Mouse (Mus musculus): ENCODE measurements around the gene Kcnh4. TPM values are rescaled to one million over a fixed set of nuclear protein-coding genes. Genes with fewer than 3 reads are reported as not detected.
A peak's percentile ranks its signal among the peaks of the same experiment; 100 is the strongest.

Kcnh4 gene
- total and polyA plus RNA-seq, 2 experiments from 2014 or later, result not detected

DNA sequence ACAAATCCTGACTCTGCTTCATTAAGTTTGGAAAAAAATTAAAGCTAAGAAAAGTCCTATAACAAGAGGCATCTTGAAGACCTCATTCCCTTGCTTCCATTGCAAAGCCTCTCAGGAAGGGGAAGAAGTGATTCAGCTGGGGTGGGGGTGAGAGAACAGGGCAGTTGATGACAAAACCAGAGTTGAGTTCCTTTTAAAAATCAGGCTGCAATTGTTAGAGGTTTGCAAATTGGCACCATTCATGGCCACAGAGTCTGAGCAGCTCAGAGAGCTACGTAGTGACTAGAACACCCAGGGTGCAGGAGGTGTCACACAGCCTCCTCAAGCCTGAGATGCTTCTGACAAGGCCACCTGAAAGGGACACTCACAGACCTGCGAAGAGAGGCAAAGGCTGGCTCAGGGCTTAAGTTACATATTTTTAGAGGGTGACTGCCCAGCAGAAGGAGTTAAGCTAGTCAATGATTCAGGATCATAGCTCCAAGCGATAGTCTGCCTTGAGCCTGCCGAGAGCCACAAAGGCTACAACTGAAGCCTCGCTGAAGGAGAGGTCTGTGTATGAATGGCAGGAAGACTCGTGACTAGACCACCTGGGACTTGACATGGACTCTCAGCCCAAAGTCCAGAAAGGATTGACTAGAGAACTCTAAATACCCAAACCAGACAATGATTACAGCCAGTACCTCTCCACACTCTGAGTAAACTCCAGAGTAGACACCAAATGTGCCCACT lies 29.1 kb downstream of the Kcnh4 start:
- no peak for TF ChIP-seq CTCF (IDR thresholded peaks at IDR 0.05; ENCODE audit: low read depth)
- no peak for TF ChIP-seq EP300 (IDR thresholded peaks at IDR 0.05; ENCODE audit: low read depth)
- DNase-seq (ENCODE audit: low spot score), result no peak
- no peak overlapping the region for H3K27ac ChIP-seq (ENCODE audit: low read depth)
- no peaks in the 10 kb centered on the region for H3K9me3 ChIP-seq (replicated peaks; ENCODE audit: control insufficient read depth, low read length)
- H3K4me3 ChIP-seq (ENCODE audit: low read depth, low read length), result no peak overlapping the region
- H3K4me1 ChIP-seq (ENCODE audit: control insufficient read depth, insufficient read depth), result peaks cover 10% of the 10 kb centered on the region; the same call in 1 of the 2 replicates
- H3K36me3 ChIP-seq (replicated peaks; ENCODE audit: control insufficient read depth, insufficient read depth, low read length), result peaks cover 22% of the 10 kb centered on the region
- no peak for ATAC-seq (ENCODE audit: insufficient read depth, low read depth)
- H3K9ac ChIP-seq (replicated peaks; ENCODE audit: low read depth, low read length), result no peak overlapping the region
- no peak overlapping the region for H3K4me2 ChIP-seq (ENCODE audit: low read depth, low read length)
- 72% methylated on average over 6 of the region's 6 CpGs for WGBS
- no peaks in the 10 kb centered on the region for H3K27me3 ChIP-seq (ENCODE audit: control insufficient read depth, insufficient read depth, low read length)

GRCm38 (mm10) chr11:100729976-100730375 lies 29.8 kb downstream of the Kcnh4 start:
- Histone ChIP-seq H3K9ac (replicated peaks; ENCODE audit: low read depth, low read length) (no peak overlapping the region), H3K9me3 (replicated peaks; ENCODE audit: control insufficient read depth, low read length) (no peaks in the 10 kb centered on the region), H3K27ac (ENCODE audit: low read depth) (no peak overlapping the region), H3K27me3 (ENCODE audit: control insufficient read depth, insufficient read depth, low read length) (no peaks in the 10 kb centered on the region), H3K4me1 (ENCODE audit: control insufficient read depth, insufficient read depth) (peaks cover 13% of the 10 kb centered on the region; the same call in 1 of the 2 replicates), H3K4me3 (ENCODE audit: low read depth, low read length) (no peak overlapping the region), H3K36me3 (replicated peaks; ENCODE audit: control insufficient read depth, insufficient read depth, low read length) (peaks cover 22% of the 10 kb centered on the region), H3K4me2 (ENCODE audit: low read depth, low read length) (no peak overlapping the region)
- ATAC-seq (ENCODE audit: insufficient read depth, low read depth), result no peak
- no peak for TF ChIP-seq EP300 (IDR thresholded peaks at IDR 0.05; ENCODE audit: low read depth)
- TF ChIP-seq CTCF (IDR thresholded peaks at IDR 0.05; ENCODE audit: low read depth), result no peak
- 66% methylated on average over 4 of the region's 4 CpGs for WGBS
- DNase-seq (ENCODE audit: low spot score), result no peak

- ATAC-seq (ENCODE audit: insufficient read depth, low read depth), result no peak
- TF ChIP-seq EP300 (IDR thresholded peaks at IDR 0.05; ENCODE audit: low read depth), result no peak
Measured at GRCm38 (mm10) chr11:100728601-100729000, 31.1 kb downstream of the Kcnh4 start.

GRCm38 (mm10) chr11:100727201-100727600 lies 32.5 kb downstream of the Kcnh4 start:
- 82% methylated on average over 3 of the region's 3 CpGs for WGBS
- Histone ChIP-seq H3K9me3 (replicated peaks; ENCODE audit: control insufficient read depth, low read length) (no peaks in the 10 kb centered on the region), H3K27me3 (ENCODE audit: control insufficient read depth, insufficient read depth, low read length) (no peaks in the 10 kb centered on the region), H3K4me3 (ENCODE audit: low read depth, low read length) (no peak overlapping the region), H3K4me2 (ENCODE audit: low read depth, low read length) (no peak overlapping the region), H3K36me3 (replicated peaks; ENCODE audit: control insufficient read depth, insufficient read depth, low read length) (peaks cover 7% of the 10 kb centered on the region; the same call in 1 of the 2 replicates), H3K4me1 (ENCODE audit: control insufficient read depth, insufficient read depth) (peaks cover 33% of the 10 kb centered on the region), H3K27ac (ENCODE audit: low read depth) (no peak overlapping the region), H3K9ac (replicated peaks; ENCODE audit: low read depth, low read length) (no peak overlapping the region)
- TF ChIP-seq EP300 (IDR thresholded peaks at IDR 0.05; ENCODE audit: low read depth) (no peak), CTCF (IDR thresholded peaks at IDR 0.05; ENCODE audit: low read depth) (no peak)
- ATAC-seq (ENCODE audit: insufficient read depth, low read depth), result no peak
- no peak for DNase-seq (ENCODE audit: low spot score)

More at GRCm38 (mm10) chr11:100728601-100729000, 31.1 kb downstream of the Kcnh4 start:
- no peak overlapping the region for H3K27ac ChIP-seq (ENCODE audit: low read depth)
- H3K4me1 ChIP-seq (ENCODE audit: control insufficient read depth, insufficient read depth), result peaks cover 24% of the 10 kb centered on the region
- 85% methylated on average over 6 of the region's 6 CpGs for WGBS
- no peak for DNase-seq (ENCODE audit: low spot score)
- H3K4me2 ChIP-seq (ENCODE audit: low read depth, low read length), result no peak overlapping the region
- H3K9me3 ChIP-seq (replicated peaks; ENCODE audit: control insufficient read depth, low read length), result no peaks in the 10 kb centered on the region
- no peak overlapping the region for H3K9ac ChIP-seq (replicated peaks; ENCODE audit: low read depth, low read length)
- H3K36me3 ChIP-seq (replicated peaks; ENCODE audit: control insufficient read depth, insufficient read depth, low read length), result peaks cover 19% of the 10 kb centered on the region
- no peak overlapping the region for H3K4me3 ChIP-seq (ENCODE audit: low read depth, low read length)
- no peaks in the 10 kb centered on the region for H3K27me3 ChIP-seq (ENCODE audit: control insufficient read depth, insufficient read depth, low read length)

DNA sequence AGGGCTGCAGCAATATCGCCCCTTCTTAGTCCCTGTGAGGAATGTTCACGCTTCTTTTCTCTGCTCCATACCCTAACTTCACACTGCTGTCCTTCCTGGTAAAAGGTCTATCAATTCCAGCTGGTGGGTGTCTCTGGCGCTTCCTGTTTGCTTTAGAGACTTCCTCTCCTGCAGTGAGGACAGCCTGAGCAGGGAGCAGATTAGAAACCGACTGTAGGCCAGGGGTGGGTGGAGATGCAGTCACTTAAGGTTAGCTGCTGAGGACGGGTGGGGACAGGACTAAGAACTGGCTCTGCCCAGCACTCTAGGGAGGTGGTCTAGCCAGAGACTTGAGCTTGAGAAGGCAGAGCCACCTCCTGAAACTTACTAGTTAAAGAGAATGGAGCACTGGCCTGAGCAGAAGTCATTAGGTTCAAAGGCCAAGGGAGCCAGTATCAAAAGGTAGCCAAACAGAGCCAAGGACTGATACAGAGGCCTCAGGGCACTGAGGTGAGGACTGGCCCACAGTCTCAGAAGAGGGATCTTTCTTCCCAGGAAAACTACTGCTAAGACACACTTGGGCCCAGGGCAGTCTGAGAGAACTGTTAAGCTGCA lies 34.7 kb downstream of the Kcnh4 start:
- H3K4me2 ChIP-seq (ENCODE audit: low read depth, low read length), result no peak overlapping the region
- no peak overlapping the region for H3K9ac ChIP-seq (replicated peaks; ENCODE audit: low read depth, low read length)
- 33% methylated on average over 5 of the region's 5 CpGs for WGBS
- peaks cover 55% of the 10 kb centered on the region for H3K4me1 ChIP-seq (ENCODE audit: control insufficient read depth, insufficient read depth)
- H3K36me3 ChIP-seq (replicated peaks; ENCODE audit: control insufficient read depth, insufficient read depth, low read length), result peaks cover 7% of the 10 kb centered on the region; the same call in 1 of the 2 replicates
- TF ChIP-seq EP300 (IDR thresholded peaks at IDR 0.05; ENCODE audit: low read depth) (no peak), CTCF (IDR thresholded peaks at IDR 0.05; ENCODE audit: low read depth) (no peak)
- DNase-seq (ENCODE audit: low spot score), result peak; percentile 54
- H3K27me3 ChIP-seq (ENCODE audit: control insufficient read depth, insufficient read depth, low read length), result no peaks in the 10 kb centered on the region
- peak overlapping the region; percentile 73 for H3K27ac ChIP-seq (ENCODE audit: low read depth)
- peak; percentile 44; the same call in 1 of the 2 replicates for ATAC-seq (ENCODE audit: insufficient read depth, low read depth)
- H3K9me3 ChIP-seq (replicated peaks; ENCODE audit: control insufficient read depth, low read length), result no peaks in the 10 kb centered on the region
- no peak overlapping the region for H3K4me3 ChIP-seq (ENCODE audit: low read depth, low read length)

Measured in heart, postnatal 0 days (tissue).